Mouse (Mus musculus): Measurements from ENCODE around the gene Ccnd3.

- no peak for TF ChIP-seq CTCF (IDR thresholded peaks at IDR 0.05; ENCODE audit: low read depth, low read length)
- TF ChIP-seq POLR2A (IDR thresholded peaks at IDR 0.05; ENCODE audit: insufficient read depth, low read length): no peak
- no peak for TF ChIP-seq EP300 (IDR thresholded peaks at IDR 0.05; ENCODE audit: insufficient read depth, low read depth, low read length)
These were observed 13.4 kb downstream of the Ccnd3 start for GRCm38 (mm10) chr17:47518205-47518604.
